Comparison of ENCODE assay signal across 21 mouse cellular contexts in genomic region chrX:13618476-13618875, GRCm38 (mm10). TPM values are rescaled to one million over a fixed set of nuclear protein-coding genes. Genes with fewer than 3 reads are reported as not detected.
DNase-seq lines count a peak whose midpoint lies in the region; ATAC-seq and TF ChIP-seq lines count a peak whose summit lies in the region.
"Had no signal": no experiment of that assay in that cellular context is flagged by ENCODE, and none has a peak within 500 bp of the region (broad histone marks: within the 10 kb centered on the region; RNA-seq: fewer than 3 reads in every experiment).

No protein-coding gene starts in this region.

- no peaks in the 10 kb centered on the region for H3K27me3 ChIP-seq in kidney, adult 2 months (replicated peaks; ENCODE audit: control insufficient read depth, insufficient read depth, low read length)
- H3K27me3 ChIP-seq in splenic B cell, adult 2 months (ENCODE audit: control insufficient read depth, insufficient read depth, low read length, poor library complexity, severe bottlenecking), result no peaks in the 10 kb centered on the region
- H3K27me3 ChIP-seq in intestine, embryonic 15.5 days (replicated peaks), result no peaks in the 10 kb centered on the region
- H3K27me3 ChIP-seq: CH12.LX; heart, embryonic 13.5 days had no signal

- TF ChIP-seq POLR2A in kidney, adult 2 months (IDR thresholded peaks at IDR 0.05; ENCODE audit: low read depth, low read length), result no peak

- 73% methylated on average over 4 of the region's 4 CpGs for WGBS in kidney, adult 2 months
- WGBS in intestine, embryonic 15.5 days, result 69% methylated on average over 4 of the region's 4 CpGs

- no peak overlapping the region for H3K4me2 ChIP-seq in intestine, embryonic 15.5 days (replicated peaks)
- H3K4me2 ChIP-seq: embryonic facial prominence, embryonic 13.5 days; heart, embryonic 13.5 days had no signal

- no peak overlapping the region for H3K4me3 ChIP-seq in kidney, adult 2 months (ENCODE audit: insufficient read depth, low read depth, low read length)
- no peak overlapping the region for H3K4me3 ChIP-seq in intestine, embryonic 15.5 days (replicated peaks)
- H3K4me3 ChIP-seq: embryonic facial prominence, embryonic 13.5 days; heart, embryonic 13.5 days; megakaryocyte, embryonic 14.5 days had no signal

- no peak for ATAC-seq in intestine, embryonic 15.5 days

- no peak overlapping the region for H3K9ac ChIP-seq in intestine, embryonic 15.5 days
- H3K9ac ChIP-seq: embryonic facial prominence, embryonic 13.5 days; heart, embryonic 13.5 days had no signal

- no peak for TF ChIP-seq CTCF in kidney, adult 2 months (conservative IDR thresholded peaks at IDR 0.05; ENCODE audit: insufficient read depth, insufficient read length, low read depth, low read length)

- H3K9me3 ChIP-seq in intestine, embryonic 15.5 days, result no peaks in the 10 kb centered on the region
- H3K9me3 ChIP-seq: embryonic facial prominence, embryonic 13.5 days; heart, embryonic 13.5 days; megakaryocyte, embryonic 14.5 days had no signal

- peak; percentile 38 for DNase-seq in kidney, adult 2 months
- no peak for DNase-seq in kidney, postnatal 4 days
- peak; percentile 28 for DNase-seq in lung, postnatal 36 days
- DNase-seq in lung, postnatal 14 days, result no peak
- DNase-seq in brain, adult 2 months (ENCODE audit: low read depth, low spot score), result peak; percentile 43
- peak; percentile 7 for DNase-seq in splenic B cell, adult 2 months (ENCODE audit: low read depth, low spot score)
- no peak for DNase-seq in urinary bladder, adult 2 months (ENCODE audit: low spot score)
- DNase-seq: adrenal gland, postnatal 14 days; cerebellum, adult 9-11 months; gastrocnemius, postnatal 14 days; kidney, postnatal 10 days; left cerebral cortex, postnatal 4 days; lung, adult 2 months; thymus, postnatal 4 days had no signal

- H3K4me1 ChIP-seq in kidney, adult 2 months (ENCODE audit: control insufficient read depth, insufficient read depth, low read length), result no peaks in the 10 kb centered on the region
- no peaks in the 10 kb centered on the region for H3K4me1 ChIP-seq in intestine, embryonic 15.5 days (replicated peaks)
- H3K4me1 ChIP-seq: embryonic facial prominence, embryonic 13.5 days; heart, embryonic 13.5 days had no signal

- H3K36me3 ChIP-seq in kidney, adult 2 months (ENCODE audit: control insufficient read depth, insufficient read depth, low read length), result no peaks in the 10 kb centered on the region
- no peaks in the 10 kb centered on the region for H3K36me3 ChIP-seq in splenic B cell, adult 2 months (ENCODE audit: control insufficient read depth, insufficient read depth, low read length, poor library complexity, severe bottlenecking)
- H3K36me3 ChIP-seq in intestine, embryonic 15.5 days, result no peaks in the 10 kb centered on the region

- H3K27ac ChIP-seq in kidney, adult 2 months (ENCODE audit: insufficient read depth, low read depth, low read length), result peak overlapping the region; percentile 16; the same call in 1 of the 2 replicates
- no peak overlapping the region for H3K27ac ChIP-seq in intestine, embryonic 15.5 days
- H3K27ac ChIP-seq: embryonic facial prominence, embryonic 13.5 days; heart, embryonic 13.5 days; stomach, postnatal 0 days had no signal

RNA-seq across cellular contexts. Expression of gene Gpr34, which starts 13.4 kb away (rescaled TPM):
- 0.10 and 0.33 TPM in 2 replicates for polyA plus RNA-seq in kidney, adult 2 months (2012; rRNA removed)
- 1.9 TPM in 2 replicates for polyA plus RNA-seq in intestine, embryonic 15.5 days (2015; fragmentation: Nextera tagmentation; extraction: Ambion mirVana)
- 3.5 and 3.8 TPM in 2 replicates for polyA plus RNA-seq in urinary bladder, adult 2 months (2012; rRNA removed)
- polyA plus RNA-seq: liver, adult 2 months had no signal

RNA-seq across cellular contexts. Expression of gene Gpr82, which starts 42.7 kb away (rescaled TPM):
- polyA plus RNA-seq in kidney, adult 2 months (2012; rRNA removed), result not detected in 2 replicates
- polyA plus RNA-seq in intestine, embryonic 15.5 days (2015; fragmentation: Nextera tagmentation; extraction: Ambion mirVana), result 0.18 and 0.25 TPM in 2 replicates
- 0.12 and 0.15 TPM in 2 replicates for polyA plus RNA-seq in urinary bladder, adult 2 months (2012; rRNA removed)
- polyA plus RNA-seq: liver, adult 2 months; stomach, postnatal 0 days had no signal

Comparison
In these comparisons a context has a peak if more than half of its experiments do, and no peak if none do; other contexts are left out.
1. DNase-seq: peak in kidney, adult 2 months (single experiment), lung, postnatal 36 days (single experiment), brain, adult 2 months (single experiment) and splenic B cell, adult 2 months (single experiment); none in kidney, postnatal 4 days (0 of 2), lung, postnatal 14 days (single experiment) and urinary bladder, adult 2 months (single experiment).